Mouse (Mus musculus): ENCODE results near the gene Swi5.

- TF ChIP-seq ETS1 (IDR thresholded peaks at IDR 0.05; ENCODE audit: low read depth, low read length), result no peak
- TF ChIP-seq MYB (IDR thresholded peaks at IDR 0.05; ENCODE audit: low read depth, low read length), result no peak
- no peak for TF ChIP-seq GATA1 (IDR thresholded peaks at IDR 0.05; ENCODE audit: low read depth, low read length)
- TF ChIP-seq CTCF (IDR thresholded peaks at IDR 0.05 in 2 of 3, conservative IDR thresholded peaks at IDR 0.05 in 1 of 3; ENCODE audit: control insufficient read depth in 1 of 3, insufficient read depth in 1 of 3, low read depth in 2 of 3, low read length in 3 of 3, poor library complexity in 1 of 3, severe bottlenecking in 1 of 3), result no peak
- no peak for TF ChIP-seq EP300 (IDR thresholded peaks at IDR 0.05; ENCODE audit: low read depth in 1 of 2, low read length in 2 of 2)
- no peak for TF ChIP-seq MAZ (IDR thresholded peaks at IDR 0.05; ENCODE audit: low read depth, low read length)
- no peak for TF ChIP-seq ELF1 (IDR thresholded peaks at IDR 0.05; ENCODE audit: low read depth, low read length)
- no peak for TF ChIP-seq POLR2A (IDR thresholded peaks at IDR 0.05; ENCODE audit: control insufficient read depth in 1 of 2, insufficient read depth in 1 of 2, low read depth in 1 of 2, low read length in 2 of 2, poor library complexity in 1 of 2)
- no peak for TF ChIP-seq POLR2AphosphoS2 (IDR thresholded peaks at IDR 0.05; ENCODE audit: low read length)
- no peak for TF ChIP-seq MAX (IDR thresholded peaks at IDR 0.05; ENCODE audit: low read length)
- no peak for TF ChIP-seq TAL1 (IDR thresholded peaks at IDR 0.05; ENCODE audit: low read length)
- no peak for TF ChIP-seq MYC (IDR thresholded peaks at IDR 0.05; ENCODE audit: low read depth, low read length)
- TF ChIP-seq USF1 (IDR thresholded peaks at IDR 0.05; ENCODE audit: low read depth, low read length), result no peak
These were observed 48.0 kb upstream of the Swi5 start for GRCm38 (mm10) chr2:32335888-32336287.
